Mouse (Mus musculus) liver, embryonic 15.5 days (tissue): Measurements from ENCODE around the gene Asap2. TPM values are rescaled to one million over a fixed set of nuclear protein-coding genes. Genes with fewer than 3 reads are reported as not detected.

Experiments
- ATAC-seq: fragments of 200-750 bp; cut with Nextera tagmentation; 2 replicates; pipeline ENCODE4 v1.8.0; 2017; ENCODE audit warnings: moderate number of reproducible peaks, mild to moderate bottlenecking, moderate library complexity; ENCODE audit not compliant: insufficient read depth
- H3K27ac ChIP-seq: fragments of 300-500 bp; sonication (generic); replicated peaks from 2 replicates; pipeline ENCODE4 v1.5.1; 2015; ENCODE audit warnings: mild to moderate bottlenecking, inconsistent platforms
- H3K27me3 ChIP-seq: fragments of 300-500 bp; sonication (generic); 2 replicates; pipeline ENCODE4 v1.6.1; 2015; ENCODE audit warnings: mild to moderate bottlenecking, inconsistent platforms
- H3K36me3 ChIP-seq: fragments of 300-500 bp; sonication (generic); replicated peaks from 2 replicates; pipeline ENCODE4 v1.6.1; 2015; ENCODE audit warnings: moderate library complexity, mild to moderate bottlenecking, inconsistent platforms
- H3K4me1 ChIP-seq: fragments of 300-500 bp; sonication (generic); replicated peaks from 2 replicates; pipeline ENCODE4 v1.6.1; 2015; ENCODE audit warnings: inconsistent platforms
- H3K4me2 ChIP-seq: fragments of 300-500 bp; sonication (generic); 2 replicates; pipeline ENCODE4 v1.6.1; 2015; ENCODE audit warnings: moderate library complexity, mild to moderate bottlenecking, inconsistent platforms
- H3K4me3 ChIP-seq: fragments of 300-500 bp; sonication (generic); replicated peaks from 2 replicates; pipeline ENCODE4 v1.5.1; 2015; ENCODE audit warnings: mild to moderate bottlenecking, inconsistent platforms
- H3K9ac ChIP-seq: fragments of 300-500 bp; sonication (generic); 2 replicates; pipeline ENCODE4 v1.6.1; 2015; ENCODE audit warnings: moderate library complexity, mild to moderate bottlenecking, inconsistent platforms
- H3K9me3 ChIP-seq: fragments of 300-500 bp; sonication (generic); replicated peaks from 2 replicates; pipeline ENCODE4 v1.6.1; 2016; ENCODE audit warnings: inconsistent platforms
- WGBS: fragments of 180-500 bp; shearing (Covaris S2); methylation state at CpG from one replicate; pipeline ENCODE4 v1.1.7; 2015; ENCODE audit warnings: mixed read lengths; ENCODE audit not compliant: insufficient replicate concordance; 5-methylcytosine and 5-hydroxymethylcytosine counted together
- polyA plus RNA-seq: library from polyadenylated mRNA; unstranded; fragments of >200 nt; fragmentation: Nextera tagmentation; extraction: Ambion mirVana; gene quantifications from 2 replicates; pipeline ENCODE4 v1.2.1, GENCODE M21; 2015

Gene Asap2
- polyA plus RNA-seq, 1 experiment from 2014 or later, result 0.97 TPM

DNA sequence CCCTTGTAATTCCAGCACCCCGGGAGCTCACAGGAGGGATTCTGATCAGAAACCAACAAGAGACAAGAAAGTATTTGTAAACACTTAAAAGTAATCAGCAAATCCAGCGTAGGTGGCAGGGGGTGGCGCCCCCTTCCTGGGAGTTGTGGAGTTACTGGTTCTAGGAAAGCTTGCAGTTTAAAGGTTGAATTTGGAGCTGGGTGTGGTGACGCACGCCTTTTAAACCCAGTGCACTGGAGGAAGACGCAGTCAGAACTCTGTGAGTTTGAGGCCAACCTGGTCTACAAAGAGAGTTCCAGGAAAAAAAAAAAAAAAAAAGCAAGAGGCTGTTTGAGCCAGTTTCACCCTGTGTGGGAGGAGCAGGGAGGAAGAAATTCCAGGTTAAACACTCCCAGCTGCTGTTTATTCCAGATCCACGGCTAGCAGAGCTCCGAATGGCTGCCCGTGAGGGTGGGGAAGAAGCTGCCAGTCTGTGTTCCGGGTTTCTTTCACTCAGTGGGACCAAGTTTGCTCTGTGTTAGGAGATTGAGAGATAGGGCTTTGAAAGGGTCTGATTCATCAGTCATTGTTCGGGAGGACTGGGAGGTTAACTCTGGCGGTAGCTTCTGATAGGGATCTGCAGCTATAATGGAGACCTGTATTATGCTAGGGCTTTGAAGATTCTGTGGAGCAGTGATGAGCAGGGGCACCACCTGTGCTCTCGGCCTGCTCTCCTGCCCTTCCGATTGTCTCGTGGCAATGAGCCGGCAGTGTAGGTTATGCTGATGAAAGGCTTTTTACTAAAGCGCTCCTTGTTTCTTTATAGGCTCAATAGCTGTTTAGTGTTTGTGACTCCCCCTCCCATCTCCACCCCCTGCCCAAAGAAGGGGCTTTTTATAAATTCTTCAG is 144.0 kb downstream of the Asap2 start:
- no peak for ATAC-seq
- H3K36me3 ChIP-seq, result no peaks in the 10 kb centered on the region
- no peak overlapping the region for H3K27ac ChIP-seq
- H3K4me1 ChIP-seq, result peaks cover 50% of the 10 kb centered on the region
- 48% methylated on average over 17 of the region's 17 CpGs for WGBS
- no peak overlapping the region for H3K9ac ChIP-seq
- no peak overlapping the region for H3K4me2 ChIP-seq
- H3K27me3 ChIP-seq, result no peaks in the 10 kb centered on the region
- no peaks in the 10 kb centered on the region for H3K9me3 ChIP-seq
- H3K4me3 ChIP-seq, result no peak overlapping the region

GRCm38 (mm10) chr12:21135651-21136461 is 145.6 kb downstream of the Asap2 start:
- no peak overlapping the region for H3K4me3 ChIP-seq
- no peaks in the 10 kb centered on the region for H3K9me3 ChIP-seq
- no peak overlapping the region for H3K4me2 ChIP-seq
- H3K27me3 ChIP-seq, result no peaks in the 10 kb centered on the region
- ATAC-seq, result peak; percentile 41; the same call in 1 of the 2 replicates
- H3K27ac ChIP-seq, result no peak overlapping the region; the same call in 1 of the 2 replicates
- no peaks in the 10 kb centered on the region for H3K36me3 ChIP-seq
- 17% methylated on average over 8 of the region's 8 CpGs for WGBS
- H3K4me1 ChIP-seq, result peaks cover 43% of the 10 kb centered on the region
- no peak overlapping the region for H3K9ac ChIP-seq

DNA sequence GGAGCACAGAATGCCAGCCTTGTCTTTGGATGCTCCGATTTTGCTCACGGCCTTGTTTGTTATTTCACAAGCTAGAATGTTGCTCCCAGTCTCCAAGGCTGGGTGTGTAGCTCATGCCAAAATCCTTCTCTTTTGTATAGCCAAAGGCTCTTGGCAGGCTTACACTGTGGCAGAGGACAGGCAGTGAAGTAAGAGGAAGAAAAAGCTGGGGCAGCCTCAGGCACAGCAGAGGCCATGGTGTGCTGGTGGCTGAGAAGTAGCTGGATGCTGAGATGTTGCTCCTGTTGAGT is 146.1 kb downstream of the Asap2 start:
- Histone ChIP-seq H3K4me2 (no peak overlapping the region), H3K27ac (no peak overlapping the region), H3K27me3 (no peaks in the 10 kb centered on the region), H3K36me3 (no peaks in the 10 kb centered on the region), H3K4me1 (peaks cover 43% of the 10 kb centered on the region), H3K9me3 (no peaks in the 10 kb centered on the region), H3K9ac (no peak overlapping the region), H3K4me3 (no peak overlapping the region)
- 54% methylated on average over 2 of the region's 2 CpGs for whole genome bisulfite sequencing
- ATAC-seq, result no peak

DNA sequence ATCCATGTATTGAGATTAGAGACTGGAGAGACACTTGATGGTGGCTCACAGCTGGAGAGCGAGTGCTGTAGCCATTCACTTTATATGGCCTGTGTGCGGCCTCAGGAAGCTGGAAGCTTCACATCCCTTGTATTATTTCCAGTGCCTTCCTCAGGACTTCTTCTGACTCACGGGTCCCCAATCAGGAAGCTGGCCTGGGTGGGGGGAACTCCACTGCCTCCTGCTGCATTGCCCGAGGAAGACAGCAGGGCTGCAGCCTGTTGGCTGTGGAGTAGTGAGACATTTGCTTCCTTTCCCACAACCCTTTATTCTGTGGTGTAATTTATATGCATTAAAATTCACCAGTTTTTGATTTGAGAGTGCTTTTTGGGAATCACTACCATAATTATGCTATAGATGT is 149.3 kb downstream of the Asap2 start:
- 44% methylated on average over 4 of the region's 4 CpGs for WGBS
- ATAC-seq, result no peak
- Histone ChIP-seq H3K4me1 (peaks cover 46% of the 10 kb centered on the region), H3K27ac (no peak overlapping the region), H3K9me3 (no peaks in the 10 kb centered on the region), H3K9ac (no peak overlapping the region), H3K4me3 (no peak overlapping the region), H3K36me3 (no peaks in the 10 kb centered on the region), H3K4me2 (no peak overlapping the region), H3K27me3 (no peaks in the 10 kb centered on the region)

- 80% methylated on average over 14 of the region's 14 CpGs for WGBS
- H3K9ac ChIP-seq, result no peak overlapping the region
These were observed 149.9 kb downstream of the Asap2 start for GRCm38 (mm10) chr12:21140153-21140552.

GRCm38 (mm10) chr12:21140741-21141308 is 150.6 kb downstream of the Asap2 start:
- ATAC-seq, result no peak
- Histone ChIP-seq H3K9ac (no peak overlapping the region), H3K36me3 (no peaks in the 10 kb centered on the region), H3K9me3 (no peaks in the 10 kb centered on the region), H3K4me3 (no peak overlapping the region), H3K27ac (no peak overlapping the region), H3K4me2 (no peak overlapping the region), H3K27me3 (no peaks in the 10 kb centered on the region), H3K4me1 (peaks cover 50% of the 10 kb centered on the region)
- 62% methylated on average over 6 of the region's 6 CpGs for WGBS

More at GRCm38 (mm10) chr12:21140153-21140552, 149.9 kb downstream of the Asap2 start:
- Histone ChIP-seq H3K4me1 (peaks cover 50% of the 10 kb centered on the region), H3K4me3 (no peak overlapping the region), H3K27me3 (no peaks in the 10 kb centered on the region), H3K4me2 (no peak overlapping the region), H3K36me3 (no peaks in the 10 kb centered on the region), H3K27ac (no peak overlapping the region), H3K9me3 (no peaks in the 10 kb centered on the region)
- no peak for ATAC-seq

GRCm38 (mm10) chr12:21141691-21142300 is 151.5 kb downstream of the Asap2 start:
- Histone ChIP-seq H3K27me3 (no peaks in the 10 kb centered on the region), H3K4me2 (no peak overlapping the region), H3K4me1 (peaks cover 43% of the 10 kb centered on the region), H3K36me3 (no peaks in the 10 kb centered on the region), H3K9me3 (no peaks in the 10 kb centered on the region), H3K27ac (0 out of 2 replicates have a peak overlapping the region, but pooled peaks have one; percentile 7), H3K4me3 (no peak overlapping the region), H3K9ac (no peak overlapping the region)
- WGBS, result 66% methylated on average over 5 of the region's 5 CpGs
- ATAC-seq, result no peak

DNA sequence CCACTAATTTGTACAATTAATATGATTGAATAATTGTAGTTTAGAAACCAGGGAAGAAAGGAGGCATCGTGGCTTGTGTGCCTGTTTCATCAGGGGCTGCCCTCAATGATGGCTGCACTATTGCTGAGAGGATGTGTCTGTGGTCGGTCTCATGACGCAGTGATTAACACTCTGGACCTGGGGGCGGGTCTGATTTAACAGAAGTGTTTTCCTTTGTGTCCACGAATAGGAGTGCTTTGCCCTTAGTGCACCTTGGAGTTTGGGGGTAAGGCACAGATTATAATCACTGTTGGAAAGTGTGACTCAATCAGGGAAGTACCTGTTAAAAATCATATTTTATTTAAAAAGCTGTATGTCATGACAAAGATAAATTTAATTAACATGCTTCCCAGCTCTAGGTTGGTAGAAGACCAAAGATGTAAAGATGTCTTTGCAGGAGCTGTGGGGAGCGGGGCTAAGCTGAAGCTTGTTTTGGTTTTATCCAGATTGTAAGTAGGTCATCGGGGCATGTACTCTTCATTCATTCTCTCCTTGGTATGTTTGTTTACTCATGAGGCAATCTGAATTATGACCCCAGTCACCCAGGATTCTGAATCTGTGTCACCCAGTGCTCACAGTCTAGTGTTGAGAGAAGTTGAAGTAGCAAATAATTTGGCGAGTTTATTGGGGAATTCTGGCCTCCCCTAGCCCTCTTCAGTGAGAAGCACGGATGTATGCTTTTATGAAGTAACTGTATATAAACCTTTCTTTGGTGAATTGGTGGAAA is 152.4 kb downstream of the Asap2 start:
- H3K4me2 ChIP-seq, result no peak overlapping the region
- no peak overlapping the region for H3K9ac ChIP-seq
- H3K4me1 ChIP-seq, result peaks cover 43% of the 10 kb centered on the region
- WGBS, result 50% methylated on average over 9 of the region's 9 CpGs
- peak; percentile 54 for ATAC-seq
- no peaks in the 10 kb centered on the region for H3K27me3 ChIP-seq
- H3K4me3 ChIP-seq, result no peak overlapping the region
- no peaks in the 10 kb centered on the region for H3K9me3 ChIP-seq
- H3K36me3 ChIP-seq, result no peaks in the 10 kb centered on the region
- H3K27ac ChIP-seq, result 0 out of 2 replicates have a peak overlapping the region, but pooled peaks have one; percentile 7

- WGBS, result 18% methylated on average over 5 of the region's 5 CpGs
- H3K27ac ChIP-seq, result peak overlapping the region; percentile 64; the same call in 1 of the 2 replicates
- peak; percentile 77 for ATAC-seq
- no peaks in the 10 kb centered on the region for H3K27me3 ChIP-seq
- H3K4me3 ChIP-seq, result no peak overlapping the region
- H3K9me3 ChIP-seq, result no peaks in the 10 kb centered on the region
- no peak overlapping the region for H3K9ac ChIP-seq
- peak overlapping the region; percentile 45 for H3K4me2 ChIP-seq
- no peaks in the 10 kb centered on the region for H3K36me3 ChIP-seq
- peaks cover 43% of the 10 kb centered on the region for H3K4me1 ChIP-seq
These were observed 154.3 kb downstream of the Asap2 start for GRCm38 (mm10) chr12:21144602-21145001.

DNA sequence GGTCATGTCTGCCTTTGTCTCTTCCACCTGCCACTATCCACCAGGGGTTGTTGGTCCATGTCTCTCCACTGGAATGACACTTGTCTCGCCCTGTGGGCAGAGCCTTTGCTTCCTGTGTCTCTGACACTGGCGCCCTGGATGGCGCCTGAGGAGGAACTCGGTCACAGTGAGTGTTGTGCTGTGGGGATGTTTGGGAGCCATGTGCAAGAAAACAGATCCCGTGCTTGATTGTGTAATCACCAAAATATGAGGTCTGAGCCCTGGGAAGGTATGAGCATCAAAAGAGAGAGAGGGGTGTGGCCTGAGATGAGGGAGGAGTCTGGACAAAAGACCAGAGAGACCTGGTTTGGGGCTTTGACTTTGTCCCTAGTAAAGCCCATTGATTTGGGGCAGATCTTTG is 154.8 kb downstream of the Asap2 start:
- no peak overlapping the region for H3K9ac ChIP-seq
- peak overlapping the region; percentile 45 for H3K4me2 ChIP-seq
- peak; percentile 25; the same call in 1 of the 2 replicates for ATAC-seq
- 55% methylated on average over 5 of the region's 5 CpGs for WGBS
- H3K4me3 ChIP-seq, result no peak overlapping the region
- H3K27ac ChIP-seq, result peak overlapping the region; percentile 64
- peaks cover 43% of the 10 kb centered on the region for H3K4me1 ChIP-seq
- no peaks in the 10 kb centered on the region for H3K36me3 ChIP-seq
- H3K9me3 ChIP-seq, result no peaks in the 10 kb centered on the region
- no peaks in the 10 kb centered on the region for H3K27me3 ChIP-seq
